Mouse (Mus musculus) forebrain, embryonic 10.5 days (tissue): Measurements from ENCODE around the gene Hspa5. TPM values are rescaled to one million over a fixed set of nuclear protein-coding genes. Genes with fewer than 3 reads are reported as not detected.
"Not testable (repeated sequence)": the region's sequence is repeated elsewhere in the genome, so short reads cannot be mapped to it uniquely, and the experiment has no call there.

Experiments used
- DNase-seq: peaks from one replicate; pipeline ENCODE4 v3.0.0-alpha.2; 2017; ENCODE audit warnings: low spot score; ENCODE audit errors: extremely low spot score
- H3K27ac ChIP-seq: fragments of 300-500 bp; sonication (generic); 2 replicates; pipeline ENCODE4 v1.5.1; 2016; ENCODE audit warnings: mild to moderate bottlenecking
- H3K27me3 ChIP-seq: fragments of 300-500 bp; sonication (generic); 2 replicates; pipeline ENCODE4 v1.6.1; 2016; ENCODE audit warnings: mild to moderate bottlenecking; ENCODE audit not compliant: poor library complexity, severe bottlenecking
- H3K36me3 ChIP-seq: fragments of 300-500 bp; sonication (generic); replicated peaks from 2 replicates; pipeline ENCODE4 v1.6.1; 2016; ENCODE audit warnings: mild to moderate bottlenecking, moderate library complexity
- H3K4me1 ChIP-seq: fragments of 300-500 bp; sonication (generic); 2 replicates; pipeline ENCODE4 v1.6.1; 2016
- H3K4me3 ChIP-seq: fragments of 300-500 bp; sonication (generic); 2 replicates; pipeline ENCODE4 v1.5.1; 2016; ENCODE audit warnings: mild to moderate bottlenecking, moderate library complexity
- H3K9me3 ChIP-seq: fragments of 300-500 bp; sonication (generic); 2 replicates; pipeline ENCODE4 v1.6.1; 2016; ENCODE audit warnings: mild to moderate bottlenecking, moderate library complexity
- WGBS: fragments of 180-500 bp; shearing (Covaris S2); methylation state at CpG from one replicate; pipeline ENCODE4 v1.1.7; 2016; 5-methylcytosine and 5-hydroxymethylcytosine counted together
- polyA plus RNA-seq: library from polyadenylated mRNA; unstranded; fragments of >200 nt; fragmentation: Nextera tagmentation; extraction: Ambion mirVana; gene quantifications from 2 replicates; pipeline ENCODE4 v1.2.1, GENCODE M21; 2016

Hspa5 gene
- polyA plus RNA-seq, 1 experiment from 2014 or later = 821 TPM

- peak; percentile 87 for DNase-seq
- Histone ChIP-seq H3K4me3 (peak overlapping the region; percentile 96), H3K9me3 (no peaks in the 10 kb centered on the region), H3K27me3 (no peaks in the 10 kb centered on the region), H3K27ac (peak overlapping the region; percentile 98), H3K4me1 (peaks cover 24% of the 10 kb centered on the region), H3K36me3 (peaks cover 3% of the 10 kb centered on the region; the same call in 1 of the 2 replicates)
- WGBS = under 1% methylated on average over 83 of the region's 106 CpGs
These were observed 17.8 kb upstream of the Hspa5 start for GRCm38 (mm10) chr2:34753811-34754550.

GRCm38 (mm10) chr2:34754551-34755358 is 17.0 kb upstream of the Hspa5 start, which contains the start of gene Gapvd1:
TSS of gene Gapvd1 (minus strand) at chr2:34755232.
- Histone ChIP-seq H3K4me1 (peaks cover 24% of the 10 kb centered on the region), H3K9me3 (no peaks in the 10 kb centered on the region), H3K27ac (peak within 1 kb of the TSS; percentile 98), H3K36me3 (peaks cover 3% of the 10 kb centered on the region; the same call in 1 of the 2 replicates), H3K27me3 (no peaks in the 10 kb centered on the region), H3K4me3 (peak within 1 kb of the TSS; percentile 96)
- WGBS = under 1% methylated on average over 14 of the region's 14 CpGs
- peak; percentile 43 for DNase-seq

- peaks cover 19% of the 10 kb centered on the region for H3K4me1 ChIP-seq
- no peaks in the 10 kb centered on the region for H3K9me3 ChIP-seq
- H3K4me3 ChIP-seq = no peak overlapping the region
- no peak for DNase-seq
- no peaks in the 10 kb centered on the region for H3K27me3 ChIP-seq
- 94% methylated on average over 1 of the region's 1 CpGs for WGBS
- H3K36me3 ChIP-seq = no peaks in the 10 kb centered on the region
- no peak overlapping the region for H3K27ac ChIP-seq
These were observed 14.4 kb upstream of the Hspa5 start for GRCm38 (mm10) chr2:34757341-34757740.

- not testable (repeated sequence) for H3K27ac ChIP-seq, H3K9me3 ChIP-seq, H3K36me3 ChIP-seq, H3K27me3 ChIP-seq, H3K4me1 ChIP-seq, DNase-seq, H3K4me3 ChIP-seq
- 89% methylated on average over 5 of the region's 5 CpGs for WGBS
These were observed 10.5 kb upstream of the Hspa5 start for GRCm38 (mm10) chr2:34761272-34761671.

GRCm38 (mm10) chr2:34762174-34762573 is 9.6 kb upstream of the Hspa5 start:
- H3K27me3 ChIP-seq = no peaks in the 10 kb centered on the region
- DNase-seq = no peak
- no peaks in the 10 kb centered on the region for H3K9me3 ChIP-seq
- H3K4me3 ChIP-seq = no peak overlapping the region
- H3K4me1 ChIP-seq = no peaks in the 10 kb centered on the region
- 95% methylated on average over 2 of the region's 2 CpGs for WGBS
- H3K36me3 ChIP-seq = no peaks in the 10 kb centered on the region
- no peak overlapping the region for H3K27ac ChIP-seq

- DNase-seq = no peak
- 73% methylated on average over 2 of the region's 2 CpGs for WGBS
- Histone ChIP-seq H3K27me3 (no peaks in the 10 kb centered on the region), H3K4me3 (no peak overlapping the region), H3K9me3 (no peaks in the 10 kb centered on the region), H3K4me1 (no peaks in the 10 kb centered on the region), H3K27ac (no peak overlapping the region), H3K36me3 (no peaks in the 10 kb centered on the region; the same call in 1 of the 2 replicates)
These were observed 8.9 kb upstream of the Hspa5 start for GRCm38 (mm10) chr2:34762872-34763271.

- peaks cover 7% of the 10 kb centered on the region for H3K36me3 ChIP-seq
- H3K4me1 ChIP-seq = no peaks in the 10 kb centered on the region
- no peak overlapping the region for H3K27ac ChIP-seq
- no peaks in the 10 kb centered on the region for H3K27me3 ChIP-seq
- H3K4me3 ChIP-seq = no peak overlapping the region
- WGBS = 70% methylated on average over 12 of the region's 12 CpGs
- DNase-seq = no peak
- H3K9me3 ChIP-seq = no peaks in the 10 kb centered on the region
These were observed 7.0 kb upstream of the Hspa5 start for GRCm38 (mm10) chr2:34764801-34765200.

- Histone ChIP-seq H3K4me3 (peak overlapping the region; percentile 75), H3K27me3 (no peaks in the 10 kb centered on the region), H3K27ac (no peak overlapping the region), H3K36me3 (peaks cover 38% of the 10 kb centered on the region), H3K4me1 (peaks cover 31% of the 10 kb centered on the region), H3K9me3 (no peaks in the 10 kb centered on the region)
- DNase-seq = no peak
- WGBS = 97% methylated on average over 2 of the region's 2 CpGs
These were observed 1.7 kb upstream of the Hspa5 start for GRCm38 (mm10) chr2:34770049-34770448.

GRCm38 (mm10) chr2:34770951-34771350 is 819 bp upstream of the Hspa5 start:
- H3K27ac ChIP-seq = peak overlapping the region; percentile 95
- DNase-seq = no peak
- no peaks in the 10 kb centered on the region for H3K27me3 ChIP-seq
- H3K36me3 ChIP-seq = peaks cover 47% of the 10 kb centered on the region
- no peaks in the 10 kb centered on the region for H3K9me3 ChIP-seq
- peaks cover 40% of the 10 kb centered on the region for H3K4me1 ChIP-seq
- H3K4me3 ChIP-seq = peak overlapping the region; percentile 75
- WGBS = 4% methylated on average over 6 of the region's 6 CpGs

- Histone ChIP-seq H3K4me3 (peak overlapping the region; percentile 75), H3K27me3 (no peaks in the 10 kb centered on the region), H3K4me1 (peaks cover 56% of the 10 kb centered on the region), H3K27ac (peak overlapping the region; percentile 95), H3K9me3 (no peaks in the 10 kb centered on the region), H3K36me3 (peaks cover 63% of the 10 kb centered on the region)
- WGBS = 5% methylated on average over 50 of the region's 50 CpGs
- no peak for DNase-seq
These were observed 774 bp downstream of the Hspa5 start for GRCm38 (mm10) chr2:34772252-34773235.

GRCm38 (mm10) chr2:34773673-34774072 is 1.9 kb downstream of the Hspa5 start:
- DNase-seq = no peak
- Histone ChIP-seq H3K4me3 (peak overlapping the region; percentile 75), H3K27me3 (no peaks in the 10 kb centered on the region), H3K9me3 (no peaks in the 10 kb centered on the region), H3K4me1 (peaks cover 56% of the 10 kb centered on the region), H3K27ac (no peak overlapping the region), H3K36me3 (peaks cover 74% of the 10 kb centered on the region)
- 93% methylated on average over 4 of the region's 4 CpGs for whole genome bisulfite sequencing

GRCm38 (mm10) chr2:34774493-34774892 is 2.7 kb downstream of the Hspa5 start:
- Histone ChIP-seq H3K4me3 (peak overlapping the region; percentile 75), H3K27me3 (no peaks in the 10 kb centered on the region), H3K27ac (no peak overlapping the region), H3K36me3 (peaks cover 76% of the 10 kb centered on the region), H3K4me1 (peaks cover 56% of the 10 kb centered on the region), H3K9me3 (no peaks in the 10 kb centered on the region)
- 92% methylated on average over 6 of the region's 6 CpGs for WGBS
- no peak for DNase-seq
